Mouse (Mus musculus): Measurements from ENCODE around the gene Ermap. TPM values are rescaled to one million over a fixed set of nuclear protein-coding genes. Genes with fewer than 3 reads are reported as not detected.

The Ermap gene
- total RNA-seq, 2 experiments from 2014 or later = 0.40 to 0.54 TPM

- Histone ChIP-seq H3K27ac (no peak overlapping the region), H3K4me3 (no peak overlapping the region)
- TF ChIP-seq CTCF (IDR thresholded peaks at IDR 0.05) = no peak
- no peak for DNase-seq (ENCODE audit: extremely low spot score in 1 of 2, low spot score in 2 of 2)
- intact Hi-C loops (cut with DNase I) = no loop called here
Measured at GRCm38 (mm10) chr4:119181456-119181855, 8.4 kb downstream of the Ermap start.

- DNase-seq (ENCODE audit: extremely low spot score in 1 of 2, low spot score in 2 of 2) = no peak
- H3K27ac ChIP-seq = no peak overlapping the region
- intact Hi-C loops (cut with DNase I) = no loop called here
- no peak for TF ChIP-seq CTCF (IDR thresholded peaks at IDR 0.05)
- no peak overlapping the region for H3K4me3 ChIP-seq
Measured at GRCm38 (mm10) chr4:119180133-119180707, 9.6 kb downstream of the Ermap start.

- intact Hi-C loops (cut with DNase I) = loop anchor here (10.0 kb wide), 1 partner anchor 554 kb away; the partner anchor contains the start of genes Cfap57 and Ebna1bp2
- Histone ChIP-seq H3K4me3 (no peak overlapping the region), H3K27ac (no peak overlapping the region)
- DNase-seq (ENCODE audit: extremely low spot score in 1 of 2, low spot score in 2 of 2) = no peak
- no peak for TF ChIP-seq CTCF (IDR thresholded peaks at IDR 0.05)
Measured at GRCm38 (mm10) chr4:119178331-119178730, 11.5 kb downstream of the Ermap start.

GRCm38 (mm10) chr4:119177702-119178101 is 12.1 kb downstream of the Ermap start:
- TF ChIP-seq CTCF (IDR thresholded peaks at IDR 0.05) = no peak
- intact Hi-C loops (cut with DNase I) = loop anchor here (10.0 kb wide), 1 partner anchor 553 kb away; the partner anchor contains the start of genes Cfap57 and Ebna1bp2
- Histone ChIP-seq H3K4me3 (no peak overlapping the region), H3K27ac (no peak overlapping the region)
- DNase-seq (ENCODE audit: extremely low spot score in 1 of 2, low spot score in 2 of 2) = no peak

- TF ChIP-seq CTCF (IDR thresholded peaks at IDR 0.05) = no peak
- H3K4me3 ChIP-seq = peak within 1 kb of the TSS; percentile 86
- peak within 1 kb of the TSS; percentile 84 for H3K27ac ChIP-seq
- intact Hi-C loops (cut with DNase I) = loop anchor here (1.0 to 10.0 kb wide), 2 partner anchors 30 to 549 kb away; partner anchors contain the start of genes Cfap57 and Ebna1bp2
- DNase-seq (ENCODE audit: extremely low spot score in 1 of 2, low spot score in 2 of 2) = peak; percentile 92 to 94
Measured at GRCm38 (mm10) chr4:119173851-119174453, 15.9 kb downstream of the Ermap start, which contains the start of gene Zfp691. TSS of gene Zfp691 (minus strand) at chr4:119174195.

GRCm38 (mm10) chr4:119172919-119173650 is 16.7 kb downstream of the Ermap start:
- DNase-seq (ENCODE audit: extremely low spot score in 1 of 2, low spot score in 2 of 2) = peak in 1 of 2 experiments; percentile 27
- Histone ChIP-seq H3K27ac (peak overlapping the region; percentile 84), H3K4me3 (peak overlapping the region; percentile 86)
- TF ChIP-seq CTCF (IDR thresholded peaks at IDR 0.05) = no peak
- intact Hi-C loops (cut with DNase I) = loop anchor here (10.0 kb wide), 1 partner anchor 548 kb away; the partner anchor contains the start of genes Cfap57 and Ebna1bp2

- intact Hi-C loops (cut with DNase I) = loop anchor here (1.0 kb wide), 1 partner anchor 162 kb away; no protein-coding TSS in a partner anchor
- DNase-seq (ENCODE audit: extremely low spot score in 1 of 2, low spot score in 2 of 2) = peak; percentile 80 to 83
- Histone ChIP-seq H3K4me3 (no peak overlapping the region), H3K27ac (no peak overlapping the region)
- TF ChIP-seq CTCF (IDR thresholded peaks at IDR 0.05) = peak; percentile 91
Measured at GRCm38 (mm10) chr4:119167663-119168062, 22.1 kb downstream of the Ermap start.

- Histone ChIP-seq H3K4me3 (no peak overlapping the region), H3K27ac (no peak overlapping the region)
- DNase-seq (ENCODE audit: extremely low spot score in 1 of 2, low spot score in 2 of 2) = no peak
- no peak for TF ChIP-seq CTCF (IDR thresholded peaks at IDR 0.05)
- intact Hi-C loops (cut with DNase I) = loop anchor here (1.0 kb wide), 1 partner anchor 162 kb away; no protein-coding TSS in a partner anchor
Measured at GRCm38 (mm10) chr4:119167068-119167467, 22.7 kb downstream of the Ermap start.

GRCm38 (mm10) chr4:119165916-119166315 is 23.9 kb downstream of the Ermap start:
- TF ChIP-seq CTCF (IDR thresholded peaks at IDR 0.05) = no peak
- intact Hi-C loops (cut with DNase I) = no loop called here
- H3K27ac ChIP-seq = no peak overlapping the region
- DNase-seq (ENCODE audit: extremely low spot score in 1 of 2, low spot score in 2 of 2) = no peak
- H3K4me3 ChIP-seq = no peak overlapping the region

- peak; percentile 3; the same call in 1 of the 2 replicates for TF ChIP-seq CTCF (IDR thresholded peaks at IDR 0.05)
Measured at GRCm38 (mm10) chr4:119162990-119163389, 26.8 kb downstream of the Ermap start.

GRCm38 (mm10) chr4:119161358-119161757 is 28.5 kb downstream of the Ermap start:
- H3K27ac ChIP-seq = no peak overlapping the region
- DNase-seq (ENCODE audit: extremely low spot score in 1 of 2, low spot score in 2 of 2) = no peak
- intact Hi-C loops (cut with DNase I) = no loop called here
- no peak overlapping the region for H3K4me3 ChIP-seq
- no peak for TF ChIP-seq CTCF (IDR thresholded peaks at IDR 0.05)

More at GRCm38 (mm10) chr4:119162990-119163389, 26.8 kb downstream of the Ermap start:
- H3K27ac ChIP-seq = no peak overlapping the region
- H3K4me3 ChIP-seq = no peak overlapping the region
- DNase-seq (ENCODE audit: extremely low spot score in 1 of 2, low spot score in 2 of 2) = no peak
- intact Hi-C loops (cut with DNase I) = no loop called here

GRCm38 (mm10) chr4:119157891-119158290 is 31.9 kb downstream of the Ermap start:
- intact Hi-C loops (cut with DNase I) = no loop called here
- H3K4me3 ChIP-seq = no peak overlapping the region
- H3K27ac ChIP-seq = no peak overlapping the region
- DNase-seq (ENCODE audit: extremely low spot score in 1 of 2, low spot score in 2 of 2) = no peak
- TF ChIP-seq CTCF (IDR thresholded peaks at IDR 0.05) = no peak

Data from left cerebral cortex, adult 2 months (tissue).